Mouse (Mus musculus) skeletal muscle tissue, adult 2 months (tissue): ENCODE data around the gene Bnc1.

Experiments used
- DNase-seq: peaks from one replicate; pipeline ENCODE4 v3.0.0-alpha.2; 2012; ENCODE audit warnings: low read depth, low spot score

The Bnc1 gene

GRCm38 (mm10) chr7:81974616-81975015 lies 17.5 kb downstream of the Bnc1 start:
- no peak for DNase-seq

- no peak for DNase-seq
These were observed 18.2 kb downstream of the Bnc1 start for GRCm38 (mm10) chr7:81973939-81974338.

- DNase-seq: no peak
These were observed 18.8 kb downstream of the Bnc1 start for GRCm38 (mm10) chr7:81973339-81973738.

GRCm38 (mm10) chr7:81968975-81969374 lies 23.1 kb downstream of the Bnc1 start:
- no peak for DNase-seq

GRCm38 (mm10) chr7:81968451-81968850 lies 23.6 kb downstream of the Bnc1 start:
- no peak for DNase-seq

- DNase-seq: no peak
These were observed 25.9 kb downstream of the Bnc1 start for GRCm38 (mm10) chr7:81966195-81966594.

GRCm38 (mm10) chr7:81959704-81960103 lies 32.4 kb downstream of the Bnc1 start:
- peak; percentile 21 for DNase-seq

- DNase-seq: no peak
These were observed 37.8 kb downstream of the Bnc1 start for GRCm38 (mm10) chr7:81954208-81954846.

- DNase-seq: no peak
These were observed 41.6 kb downstream of the Bnc1 start for GRCm38 (mm10) chr7:81950499-81950898.

GRCm38 (mm10) chr7:81945398-81945797 lies 46.7 kb downstream of the Bnc1 start:
- no peak for DNase-seq

- DNase-seq: no peak
These were observed 57.3 kb downstream of the Bnc1 start for GRCm38 (mm10) chr7:81934806-81935205.

GRCm38 (mm10) chr7:81934267-81934745 lies 57.8 kb downstream of the Bnc1 start, which contains the start of gene Hdgfl3:
Hdgfl3 (minus strand) TSS chr7:81934473.
- DNase-seq: peak; percentile 44

GRCm38 (mm10) chr7:81933601-81934266 lies 58.4 kb downstream of the Bnc1 start:
- peak; percentile 10 for DNase-seq

- no peak for DNase-seq
These were observed 59.0 kb downstream of the Bnc1 start for GRCm38 (mm10) chr7:81933061-81933600.

- no peak for DNase-seq
These were observed 59.5 kb downstream of the Bnc1 start for GRCm38 (mm10) chr7:81932521-81933045.

GRCm38 (mm10) chr7:81928998-81929397 lies 63.1 kb downstream of the Bnc1 start:
- DNase-seq: no peak

- no peak for DNase-seq
These were observed 70.6 kb downstream of the Bnc1 start for GRCm38 (mm10) chr7:81921379-81921952.

- no peak for DNase-seq
These were observed 71.8 kb downstream of the Bnc1 start for GRCm38 (mm10) chr7:81920314-81920713.

- no peak for DNase-seq
These were observed 73.8 kb downstream of the Bnc1 start for GRCm38 (mm10) chr7:81918316-81918715.
